Mouse (Mus musculus) CD4-positive, CD25-positive, alpha-beta regulatory T cell, adult 2 months (primary cell): ENCODE results near the gene Ctf1.
A peak's percentile ranks its signal among the peaks of the same experiment; 100 is the strongest.
"Not testable (repeated sequence)": the region's sequence is repeated elsewhere in the genome, so short reads cannot be mapped to it uniquely, and the experiment has no call there.

Experiments
- DNase-seq: peaks from one replicate; pipeline ENCODE4 v3.0.0-alpha.2; 2012; ENCODE audit warnings: low read depth, low spot score

Ctf1 gene

DNA sequence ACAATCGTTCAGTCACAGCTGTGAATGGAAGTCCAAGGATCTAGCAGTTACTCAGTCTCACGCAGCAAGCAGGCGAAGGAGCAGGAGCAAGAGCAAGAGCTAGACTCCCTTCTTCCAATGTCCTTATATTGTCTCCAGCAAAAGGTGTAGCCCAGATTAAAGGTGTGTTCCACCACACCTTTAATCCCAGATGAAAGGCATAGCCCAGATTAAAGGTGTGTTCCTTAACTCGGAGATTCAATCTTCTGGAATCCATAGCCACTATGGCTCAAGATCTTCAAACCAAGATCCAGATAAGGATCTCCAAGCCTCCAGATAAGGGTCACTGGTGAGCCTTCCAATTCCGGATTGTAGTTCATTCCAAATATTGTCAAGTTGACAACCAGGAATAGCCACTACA lies 19.5 kb downstream of the Ctf1 start, which contains the start of gene Ctf2:
Gene Ctf2, minus strand, starts transcription at position 101 of the 400 bp plus-strand sequence.
- not testable (repeated sequence) for DNase-seq

DNA sequence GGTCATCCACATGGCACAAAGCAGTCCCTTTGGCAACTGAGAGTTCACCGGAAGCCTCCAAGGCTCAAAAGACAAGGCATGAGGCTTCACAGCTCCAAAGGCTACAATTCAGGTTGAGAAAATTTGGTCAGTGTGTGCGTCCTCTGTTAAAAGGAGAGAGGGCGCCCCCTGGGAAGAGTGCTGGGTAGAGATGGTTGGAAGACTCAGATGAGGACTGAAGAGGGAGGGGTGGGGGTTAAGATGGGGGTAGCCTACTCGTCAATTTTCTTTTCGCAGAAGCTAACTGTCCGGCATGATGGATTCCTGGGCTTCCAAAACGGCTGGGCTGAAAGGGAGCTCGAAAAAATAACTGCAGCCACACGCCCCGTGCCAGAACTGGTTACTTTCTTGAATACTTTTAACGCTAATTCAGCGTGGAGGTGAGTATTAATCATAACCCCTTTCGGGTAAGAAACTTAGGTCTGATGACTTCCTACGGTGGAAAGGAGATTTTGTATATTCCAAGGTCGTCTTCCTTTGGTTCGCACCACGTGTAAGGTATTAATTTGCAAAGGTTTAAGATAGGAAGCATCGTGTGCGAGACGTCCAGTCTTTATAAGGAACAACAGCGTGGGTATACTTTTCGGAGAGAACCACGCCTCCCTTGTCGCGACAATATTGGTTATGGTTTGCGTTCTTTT lies 32.0 kb downstream of the Ctf1 start, which contains the start of gene Fbxl19:
Gene Fbxl19, plus strand, starts transcription at position 178 of the 680 bp plus-strand sequence.
- DNase-seq = peak; percentile 75

DNA sequence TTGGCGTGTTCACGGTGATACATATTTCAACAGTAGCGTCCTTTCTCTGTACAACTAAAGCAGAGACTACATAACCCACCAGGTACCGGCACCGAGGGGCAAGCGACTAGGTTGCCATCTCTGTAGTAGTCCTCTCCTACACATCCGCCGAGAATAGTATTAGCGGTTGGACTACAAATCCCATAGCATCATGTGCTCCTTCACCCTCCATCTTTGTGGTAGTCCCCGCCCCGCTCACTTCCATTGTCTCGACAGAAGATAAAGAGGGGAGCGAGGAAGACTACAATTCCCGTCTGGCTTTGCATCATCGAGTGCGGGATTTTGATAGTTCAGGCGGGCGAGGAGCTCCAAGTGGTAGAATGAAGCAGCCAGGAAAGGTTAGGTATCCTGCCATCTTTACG lies 32.7 kb downstream of the Ctf1 start:
- DNase-seq = peak; percentile 93

DNA sequence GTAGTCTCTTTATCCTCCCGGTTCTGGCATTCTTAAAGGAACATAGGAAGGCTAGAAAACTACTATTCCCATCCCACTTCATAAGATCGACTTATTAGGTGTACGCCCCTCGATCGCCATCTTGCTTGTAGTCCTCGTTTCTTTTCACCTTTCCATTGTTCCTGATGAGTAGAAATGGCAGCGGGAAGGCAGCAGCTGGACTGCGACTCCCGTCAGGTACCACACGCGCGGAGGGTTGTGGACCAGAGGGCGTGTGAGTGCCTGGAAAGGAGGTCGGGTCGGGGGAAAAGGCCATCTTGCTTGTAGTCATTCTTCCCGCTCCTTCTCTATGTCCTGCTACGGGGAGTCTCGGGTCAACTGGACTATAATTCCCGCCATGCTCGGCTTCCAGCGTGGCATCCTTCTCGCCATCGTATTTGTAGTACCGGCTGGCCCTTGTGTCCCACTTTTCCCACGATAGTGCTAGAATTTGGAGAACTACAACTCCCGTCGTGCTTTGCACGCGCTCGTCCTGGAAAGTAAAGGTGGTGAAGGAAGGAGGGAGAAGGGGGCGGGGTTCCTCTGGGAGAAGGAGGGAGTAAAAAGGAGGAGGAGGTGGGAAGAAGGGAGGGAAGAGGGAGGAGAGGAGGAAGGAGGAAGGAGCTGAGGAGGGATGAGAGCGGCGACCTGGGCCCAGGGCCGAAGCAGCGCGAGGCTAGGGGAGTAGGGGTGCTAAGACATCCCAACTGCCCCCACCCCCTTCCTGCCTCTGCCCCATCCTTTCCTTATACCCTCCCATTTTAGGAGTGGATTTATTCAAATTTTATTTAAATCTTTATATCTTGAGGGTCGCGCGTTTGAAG lies 33.3 kb downstream of the Ctf1 start:
- peak; percentile 81 for DNase-seq

DNA sequence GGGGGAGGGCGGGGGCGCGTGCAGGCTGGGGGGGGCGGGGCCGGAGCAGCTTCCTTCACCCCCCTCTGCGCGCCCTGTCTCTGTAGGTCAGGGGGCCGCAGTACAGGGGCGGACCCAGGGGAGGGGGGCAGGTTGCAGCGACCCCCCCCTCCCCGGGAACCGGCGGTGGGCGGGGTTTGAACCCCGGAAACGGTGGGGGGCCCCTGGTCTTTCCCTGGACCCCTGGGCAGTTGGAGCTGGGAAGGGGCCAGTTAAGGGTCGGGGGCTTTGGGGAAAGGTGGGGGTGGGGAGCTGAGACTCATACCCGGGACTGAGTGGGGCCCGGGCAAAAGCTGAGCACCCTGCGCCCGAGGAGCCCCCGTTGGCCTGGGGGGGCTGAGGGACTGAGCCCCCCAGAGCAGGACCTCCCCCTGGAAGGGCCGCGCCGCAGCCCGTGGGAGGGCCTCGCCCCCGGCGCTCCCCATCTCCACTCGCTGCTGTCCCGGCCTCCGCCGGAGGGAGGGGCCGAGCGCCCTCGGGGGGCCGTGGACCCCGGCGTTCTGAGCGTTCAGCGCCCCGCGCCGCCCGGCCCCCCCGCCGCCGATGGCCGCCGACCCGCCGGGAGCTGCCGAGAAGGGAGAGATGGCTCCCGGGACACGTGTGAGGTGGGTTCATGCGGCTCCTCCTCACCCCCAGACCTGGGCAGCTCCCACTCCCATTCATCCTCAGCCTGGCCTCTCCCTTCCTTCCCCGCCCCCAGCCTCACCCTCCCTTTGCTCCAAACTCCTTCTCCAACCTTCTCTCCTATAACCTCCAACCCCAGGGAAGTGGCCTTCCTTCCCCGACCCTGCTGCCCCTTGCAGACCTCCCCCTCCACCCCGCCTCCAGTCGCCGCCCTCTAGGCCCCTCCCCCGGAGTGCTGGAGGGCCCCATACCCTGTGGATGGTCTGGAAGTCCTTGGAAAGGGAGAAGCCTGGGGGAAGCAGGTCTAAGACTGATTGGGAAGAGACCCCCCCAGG lies 34.3 kb downstream of the Ctf1 start:
- peak; percentile 30 for DNase-seq

DNA sequence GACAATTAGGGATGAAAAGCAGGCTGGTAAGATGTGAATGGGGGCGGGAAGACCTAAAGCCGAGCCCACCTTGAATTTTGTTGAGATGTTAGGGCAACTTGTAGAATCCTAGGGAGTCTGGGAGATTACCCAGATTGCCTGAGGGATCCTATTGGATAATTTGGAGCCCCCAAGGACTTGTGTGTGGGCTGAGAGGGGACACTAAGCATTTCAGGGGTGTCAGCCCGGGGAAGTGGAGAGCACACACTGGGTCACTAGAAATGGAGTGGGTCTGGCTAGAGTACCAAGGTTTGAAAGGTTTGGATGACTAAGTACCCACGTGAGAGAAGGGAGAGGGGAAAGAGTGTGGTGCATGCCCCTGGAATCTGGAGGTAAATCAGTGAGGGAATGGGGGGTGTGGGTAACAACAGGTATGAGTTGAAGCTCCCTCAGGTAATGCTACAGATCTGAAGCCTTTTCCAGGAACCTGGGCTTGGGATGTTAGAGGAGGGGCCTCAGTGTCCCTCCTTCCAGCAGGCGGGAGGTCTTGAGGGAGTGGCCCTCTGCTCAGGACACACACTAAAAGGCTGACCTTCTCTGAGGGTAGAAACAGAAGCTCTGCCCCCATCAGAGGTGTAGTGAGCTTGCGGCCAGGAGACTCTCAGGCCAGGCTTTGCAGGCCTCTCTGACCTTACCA lies 35.2 kb downstream of the Ctf1 start:
- no peak for DNase-seq

DNA sequence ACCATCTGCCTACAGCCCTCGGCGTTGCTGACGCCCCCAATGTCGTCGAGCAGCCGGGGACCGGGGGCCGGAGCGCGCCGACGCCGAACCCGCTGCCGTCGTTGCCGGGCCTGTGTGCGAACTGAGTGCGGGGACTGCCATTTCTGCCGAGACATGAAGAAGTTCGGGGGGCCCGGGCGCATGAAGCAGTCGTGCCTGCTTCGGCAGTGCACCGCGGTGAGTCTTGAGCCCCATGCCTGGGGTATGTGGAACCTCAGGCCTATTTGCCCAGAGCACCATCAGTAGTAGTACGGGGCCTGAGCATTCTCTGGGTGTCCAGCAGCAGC lies 35.7 kb downstream of the Ctf1 start:
- no peak for DNase-seq

DNA sequence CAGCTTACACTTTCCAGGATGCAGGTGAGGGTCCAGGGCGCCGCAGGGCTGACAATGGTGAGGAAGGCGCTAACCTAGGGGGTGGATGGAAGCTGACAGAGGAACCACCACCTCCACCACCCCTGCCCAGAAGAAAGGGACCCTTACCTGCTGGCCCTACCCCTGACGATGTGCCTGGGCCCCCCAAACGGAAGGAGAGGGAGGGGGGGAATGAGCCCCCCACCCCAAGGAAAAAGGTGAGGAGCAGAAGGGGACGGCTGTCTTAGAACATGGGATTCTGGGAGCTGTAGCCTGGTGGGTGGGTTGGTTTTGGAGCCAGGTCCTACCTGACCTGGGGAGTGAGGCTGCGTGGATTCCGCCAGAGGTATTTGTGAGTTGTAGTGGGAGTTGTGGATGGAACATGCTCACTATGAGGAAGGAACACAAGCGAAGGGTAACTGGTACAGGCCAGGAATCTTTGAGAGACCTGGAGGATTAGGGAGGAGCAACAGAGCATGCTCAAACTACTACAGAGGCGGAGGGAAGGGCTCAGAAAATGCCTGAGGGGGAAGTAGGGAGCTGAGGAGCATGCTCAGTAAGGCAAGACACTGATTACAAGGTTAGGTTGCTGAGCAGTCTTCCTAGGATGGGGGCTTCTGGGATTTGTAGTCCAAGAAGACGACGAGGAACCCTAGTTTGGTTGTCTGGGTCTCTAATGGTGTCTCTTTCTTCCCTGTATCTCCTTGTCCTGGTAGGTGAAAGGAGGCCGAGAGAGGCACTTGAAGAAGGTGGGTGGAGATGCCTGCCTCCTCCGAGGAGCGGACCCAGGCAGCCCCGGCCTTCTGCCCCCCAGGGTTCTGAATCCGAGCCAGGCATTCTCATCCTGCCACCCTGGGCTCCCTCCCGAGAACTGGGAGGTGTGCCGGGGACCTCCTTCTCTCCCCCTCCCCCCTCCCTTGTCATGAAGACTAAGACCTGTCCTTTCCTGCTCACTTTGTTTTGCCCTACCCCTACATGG lies 37.9 kb downstream of the Ctf1 start:
- no peak for DNase-seq

DNA sequence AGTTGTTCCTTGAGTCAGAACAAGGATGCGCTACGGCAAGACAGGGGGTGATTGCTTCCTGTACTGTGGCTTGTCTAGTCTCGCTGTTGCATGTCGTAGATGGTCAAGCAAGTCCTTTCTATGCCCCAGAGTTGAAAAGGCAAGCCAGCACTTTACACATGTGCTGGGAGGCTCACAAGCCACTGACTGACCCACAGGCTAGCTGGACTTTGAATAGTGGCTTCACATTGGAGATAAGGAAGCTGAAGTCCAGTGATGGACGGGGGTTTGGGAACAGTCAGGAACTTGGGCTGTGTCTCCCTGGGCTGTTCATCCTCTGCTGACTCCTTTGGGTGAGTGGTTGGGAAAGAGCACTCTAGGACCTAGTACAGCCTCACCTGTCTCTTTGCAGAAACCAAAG lies 39.1 kb downstream of the Ctf1 start:
- no peak for DNase-seq

DNA sequence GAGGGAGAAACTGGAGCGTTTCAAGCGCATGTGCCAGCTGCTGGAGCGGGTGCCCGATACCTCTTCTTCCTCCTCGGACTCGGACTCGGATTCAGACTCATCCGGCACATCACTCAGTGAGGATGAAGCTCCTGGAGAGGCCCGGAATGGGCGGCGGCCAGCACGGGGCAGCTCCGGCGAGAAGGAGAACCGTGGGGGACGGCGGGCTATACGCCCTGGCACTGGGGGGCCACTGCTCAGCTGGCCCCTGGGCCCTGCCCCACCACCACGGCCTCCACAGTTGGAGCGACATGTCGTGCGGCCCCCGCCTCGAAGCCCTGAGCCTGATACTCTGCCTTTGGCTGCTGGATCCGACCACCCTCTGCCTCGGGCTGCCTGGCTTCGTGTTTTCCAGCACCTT lies 39.5 kb downstream of the Ctf1 start:
- no peak for DNase-seq

DNA sequence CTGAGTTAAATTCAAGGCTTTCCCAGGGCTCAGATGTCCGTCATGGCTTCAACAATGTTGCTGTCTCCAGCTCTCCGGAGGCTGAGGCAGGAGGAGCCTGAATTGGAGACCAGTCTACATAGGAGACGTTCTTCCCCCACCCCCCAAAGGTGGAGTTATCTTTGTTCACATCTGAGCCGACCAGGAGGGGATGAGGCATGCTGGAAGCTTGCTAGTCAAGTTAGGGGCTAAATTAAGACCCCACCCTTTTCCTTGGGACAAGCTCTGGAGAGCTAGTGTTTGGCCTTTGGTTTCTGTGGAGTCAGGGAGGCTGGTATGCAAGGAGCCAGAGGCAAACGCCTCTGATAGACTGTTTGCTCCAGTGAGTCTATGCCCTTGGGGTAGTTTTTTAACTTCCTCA lies 40.6 kb downstream of the Ctf1 start:
- DNase-seq = no peak

DNA sequence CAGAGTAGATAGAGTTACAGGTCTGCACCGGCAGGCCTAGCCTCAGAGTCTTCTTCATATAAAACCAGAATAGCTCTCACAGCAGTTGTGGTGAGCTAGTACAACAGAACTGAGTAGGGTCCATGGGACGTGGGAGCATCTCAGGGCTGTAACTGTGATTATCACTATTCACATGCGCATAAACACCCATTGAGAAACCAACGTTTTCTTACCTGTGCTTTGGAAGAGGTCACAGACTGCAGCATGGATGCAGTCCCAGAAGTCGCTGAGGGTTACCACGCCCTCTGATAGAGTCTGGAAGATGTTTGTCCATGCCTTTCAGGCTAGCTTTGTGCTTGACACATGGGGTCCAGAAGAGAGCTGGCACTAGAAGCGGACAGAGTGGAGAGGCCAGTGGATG lies 41.2 kb downstream of the Ctf1 start:
- DNase-seq = no peak

DNA sequence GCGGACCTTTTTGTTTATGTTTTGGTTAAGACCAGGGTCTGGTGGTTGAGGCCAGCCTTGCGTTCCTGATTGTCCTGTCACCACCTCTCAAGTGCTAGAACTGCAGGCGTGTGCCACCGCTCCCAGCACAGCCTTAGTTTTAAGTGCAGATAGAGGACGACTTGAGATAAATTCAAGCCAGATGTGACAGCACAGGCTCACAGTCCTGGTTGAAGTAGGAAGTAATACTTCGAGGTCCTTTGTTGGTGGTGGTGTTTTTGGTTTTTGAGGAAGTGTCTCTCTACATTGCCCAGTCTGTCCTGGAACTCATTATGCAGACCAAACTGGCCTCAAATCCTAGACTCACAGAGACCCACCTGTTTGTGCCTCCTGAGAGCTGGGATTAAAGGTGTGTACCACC lies 47.2 kb downstream of the Ctf1 start:
- DNase-seq = no peak

DNA sequence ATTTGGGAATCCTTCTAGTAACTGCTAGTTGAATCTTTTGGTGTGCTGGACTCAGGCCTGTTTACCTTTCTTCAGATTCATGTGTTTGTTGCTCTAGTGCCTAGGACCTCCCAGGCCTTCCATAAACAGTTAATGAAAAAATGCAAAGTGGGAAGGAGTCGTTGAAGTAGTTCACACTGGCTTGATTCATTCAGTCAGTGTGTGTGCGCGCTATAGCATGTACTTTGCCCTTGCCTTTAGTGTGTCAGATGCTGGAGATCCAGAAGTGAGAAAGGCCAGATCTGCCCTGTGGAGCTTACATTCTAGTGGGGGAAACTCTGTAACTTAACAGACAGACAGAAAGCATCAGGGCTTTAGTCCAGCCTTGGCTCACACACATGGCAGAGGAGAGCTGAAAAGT lies 47.9 kb downstream of the Ctf1 start:
- no peak for DNase-seq

DNA sequence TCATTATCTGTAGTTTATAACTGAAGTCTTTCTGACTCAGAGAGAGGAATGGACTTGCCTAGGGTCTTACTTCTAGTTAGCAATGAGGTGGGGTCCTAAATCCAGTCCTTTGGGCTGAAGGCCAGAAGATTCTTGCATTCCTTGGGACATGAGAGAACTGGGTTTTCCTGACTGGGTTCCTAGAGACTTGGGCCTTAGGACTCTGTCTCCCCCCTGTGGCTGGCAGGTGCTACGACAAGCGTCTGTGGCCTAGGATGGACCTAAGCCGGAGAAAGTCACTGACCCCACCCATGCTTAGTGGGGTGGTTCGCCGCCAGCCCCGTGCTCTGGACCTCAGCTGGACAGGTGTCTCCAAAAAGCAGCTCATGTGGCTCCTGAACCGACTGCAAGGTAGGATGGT lies 48.5 kb downstream of the Ctf1 start:
- peak; percentile 79 for DNase-seq

DNA sequence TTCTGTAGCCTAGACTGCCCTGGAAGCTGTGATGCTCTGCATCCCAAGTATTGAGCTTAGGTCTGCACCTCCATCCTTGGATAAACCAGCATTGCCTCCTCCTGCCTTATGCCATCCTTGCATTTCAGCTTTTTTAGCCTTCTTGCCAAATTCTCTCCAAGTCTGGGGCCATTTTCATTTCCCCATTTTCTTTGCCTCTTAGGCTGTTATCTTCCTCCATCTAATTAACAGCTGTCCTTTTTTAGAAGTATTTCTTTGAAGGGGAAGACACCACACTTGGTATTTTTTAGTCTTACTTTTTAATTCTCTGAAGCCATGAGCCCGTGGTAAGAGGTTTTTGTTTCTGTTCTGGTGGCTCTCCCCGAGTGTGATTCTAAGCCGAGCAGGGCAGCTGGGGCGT lies 51.1 kb downstream of the Ctf1 start:
- no peak for DNase-seq

DNA sequence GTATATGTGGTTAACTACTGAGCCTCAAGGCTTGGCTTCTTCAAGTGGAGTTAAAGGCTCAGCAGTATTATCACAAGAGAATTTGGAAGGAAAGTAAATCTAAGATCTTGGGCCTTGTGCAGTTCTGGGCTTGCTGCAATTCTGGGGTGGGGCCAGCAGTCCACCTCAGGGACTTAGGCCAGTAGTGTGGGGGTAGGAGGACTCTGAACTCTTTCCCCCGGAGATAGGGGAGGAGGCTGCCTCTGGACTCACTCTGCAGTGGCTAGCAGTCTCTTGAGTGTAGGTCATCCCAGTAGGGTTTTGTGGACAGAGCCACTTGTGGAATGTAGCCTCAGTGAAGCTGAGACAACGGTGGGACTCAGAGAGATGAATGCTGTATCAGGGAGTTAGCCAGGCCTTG lies 53.2 kb downstream of the Ctf1 start:
- no peak for DNase-seq

DNA sequence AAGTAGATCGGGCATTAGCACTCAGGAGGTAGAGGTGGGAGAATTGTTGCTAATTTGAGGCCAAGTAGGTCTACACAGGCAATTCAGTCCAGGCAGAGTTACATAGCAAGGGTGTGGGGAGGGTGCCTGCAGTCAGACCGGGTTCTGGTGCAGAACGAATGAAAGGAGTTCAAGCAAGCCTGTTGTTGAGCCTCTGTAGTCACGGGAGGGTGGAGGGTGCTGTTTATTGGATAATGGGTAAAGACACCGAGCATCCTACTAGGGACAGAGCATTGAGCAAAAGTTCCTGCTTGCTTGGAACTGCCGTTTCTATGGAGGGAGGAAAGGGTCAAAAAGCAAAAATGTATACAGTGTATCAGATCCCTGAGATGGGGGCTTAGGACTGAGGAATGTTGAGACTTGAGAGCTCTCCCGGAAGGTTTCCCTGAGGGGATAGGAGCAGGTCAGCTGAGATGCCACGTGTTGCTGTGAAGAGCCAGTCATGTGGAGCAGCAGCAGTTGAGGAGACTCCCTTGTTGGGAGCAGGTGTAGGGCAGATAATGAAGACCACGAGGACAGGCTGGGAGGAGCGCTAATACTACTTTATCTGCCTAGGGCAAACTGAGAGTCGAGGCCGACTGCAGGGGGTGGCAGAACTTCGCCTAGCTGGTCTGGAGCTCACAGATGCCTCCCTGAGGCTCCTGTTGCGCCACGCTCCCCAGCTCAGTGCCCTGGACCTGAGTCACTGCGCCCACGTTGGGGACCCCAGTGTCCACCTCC lies 54.5 kb downstream of the Ctf1 start:
- DNase-seq = no peak
